ENCODE assay signal across 22 mouse cellular contexts in genomic region chr4:150821381-150821780, GRCm38 (mm10). TPM values are rescaled to one million over a fixed set of nuclear protein-coding genes. Genes with fewer than 3 reads are reported as not detected.
DNase-seq lines count a peak whose midpoint lies in the region; ATAC-seq and TF ChIP-seq lines count a peak whose summit lies in the region.
"Had no signal": no experiment of that assay in that cellular context is flagged by ENCODE, and none has a peak within 500 bp of the region (broad histone marks: within the 10 kb centered on the region; RNA-seq: fewer than 3 reads in every experiment).

No protein-coding gene starts in this region.

- no peak for DNase-seq in kidney, adult 2 months
- DNase-seq in NIH3T3 (ENCODE audit: low read depth): peak; percentile 20
- DNase-seq in R1 (ENCODE audit: low read depth, low spot score): peak; percentile 26
- DNase-seq in lung, postnatal 10 days: peak; percentile 53
- DNase-seq in layer of hippocampus, postnatal 25 days (ENCODE audit: extremely low spot score in 1 of 2, low spot score in 1 of 2): no peak
- no peak for DNase-seq in spleen, adult 18-20 months
- DNase-seq: adrenal gland, postnatal 14 days; cerebellum, adult 9-11 months; forebrain, postnatal 0 days; heart, adult 18-20 months; kidney, adult 11 months; kidney, postnatal 4 days; liver, embryonic 13.5 days; right cerebral cortex, postnatal 14 days; thymus, postnatal 14 days had no signal

- 38% methylated on average over 8 of the region's 8 CpGs for WGBS in kidney, embryonic 16.5 days
- 45% methylated on average over 8 of the region's 8 CpGs for WGBS in kidney, adult 2 months

- no peaks in the 10 kb centered on the region for H3K36me3 ChIP-seq in kidney, embryonic 16.5 days (ENCODE audit: insufficient read depth, low read length)
- H3K36me3 ChIP-seq in kidney, adult 2 months (ENCODE audit: control insufficient read depth, insufficient read depth, low read length): no peaks in the 10 kb centered on the region
- H3K36me3 ChIP-seq: embryonic facial prominence, embryonic 12.5 days; heart, embryonic 15.5 days; limb, embryonic 13.5 days; liver, embryonic 13.5 days; midbrain, embryonic 13.5 days; neural tube, embryonic 13.5 days had no signal

- H3K9ac ChIP-seq in kidney, embryonic 16.5 days (replicated peaks; ENCODE audit: low read length): no peak overlapping the region
- H3K9ac ChIP-seq: embryonic facial prominence, embryonic 12.5 days; forebrain, postnatal 0 days; heart, embryonic 15.5 days; limb, embryonic 13.5 days; liver, embryonic 13.5 days; midbrain, embryonic 13.5 days; neural tube, embryonic 13.5 days had no signal

- peaks cover 56% of the 10 kb centered on the region for H3K4me1 ChIP-seq in kidney, embryonic 16.5 days (ENCODE audit: insufficient read depth, low read length)
- H3K4me1 ChIP-seq in kidney, adult 2 months (ENCODE audit: control insufficient read depth, insufficient read depth, low read length): peaks cover 14% of the 10 kb centered on the region

- no peak for ATAC-seq in kidney, embryonic 16.5 days (ENCODE audit: low FRiP score, low TSS enrichment)
- ATAC-seq: forebrain, postnatal 0 days; midbrain, embryonic 13.5 days had no signal

- no peak for TF ChIP-seq CTCF in kidney, adult 2 months (conservative IDR thresholded peaks at IDR 0.05; ENCODE audit: insufficient read depth, insufficient read length, low read depth, low read length)

- no peaks in the 10 kb centered on the region for H3K27me3 ChIP-seq in kidney, embryonic 16.5 days (ENCODE audit: insufficient read depth, low read length)
- no peaks in the 10 kb centered on the region for H3K27me3 ChIP-seq in kidney, adult 2 months (replicated peaks; ENCODE audit: control insufficient read depth, insufficient read depth, low read length)
- H3K27me3 ChIP-seq: embryonic facial prominence, embryonic 12.5 days; limb, embryonic 13.5 days; liver, embryonic 13.5 days; midbrain, embryonic 13.5 days; neural tube, embryonic 13.5 days had no signal

- H3K9me3 ChIP-seq in kidney, embryonic 16.5 days (ENCODE audit: low read length): no peaks in the 10 kb centered on the region
- H3K9me3 ChIP-seq: embryonic facial prominence, embryonic 12.5 days; heart, embryonic 15.5 days; limb, embryonic 13.5 days; liver, embryonic 13.5 days; midbrain, embryonic 13.5 days; neural tube, embryonic 13.5 days had no signal

- no peak for TF ChIP-seq POLR2A in kidney, adult 2 months (IDR thresholded peaks at IDR 0.05; ENCODE audit: low read depth, low read length)

- no peak overlapping the region for H3K4me3 ChIP-seq in kidney, embryonic 16.5 days (ENCODE audit: low read length)
- H3K4me3 ChIP-seq in kidney, adult 2 months (ENCODE audit: insufficient read depth, low read depth, low read length): no peak overlapping the region
- H3K4me3 ChIP-seq: embryonic facial prominence, embryonic 12.5 days; erythroblast, embryonic 14.5 days; heart, embryonic 15.5 days; limb, embryonic 13.5 days; liver, embryonic 13.5 days; midbrain, embryonic 13.5 days; neural tube, embryonic 13.5 days had no signal

- 0 out of 2 replicates have a peak overlapping the region, but pooled peaks have one; percentile 2 for H3K27ac ChIP-seq in kidney, embryonic 16.5 days (ENCODE audit: low read length)
- H3K27ac ChIP-seq in kidney, adult 2 months (ENCODE audit: insufficient read depth, low read depth, low read length): no peak overlapping the region
- H3K27ac ChIP-seq: embryonic facial prominence, embryonic 12.5 days; heart, embryonic 15.5 days; limb, embryonic 13.5 days; liver, embryonic 13.5 days; midbrain, embryonic 13.5 days; neural tube, embryonic 13.5 days had no signal

- H3K4me2 ChIP-seq in kidney, embryonic 16.5 days (replicated peaks; ENCODE audit: low read depth, low read length): no peak overlapping the region
- H3K4me2 ChIP-seq: embryonic facial prominence, embryonic 12.5 days; heart, embryonic 15.5 days; limb, embryonic 13.5 days; liver, embryonic 13.5 days; midbrain, embryonic 13.5 days; neural tube, embryonic 13.5 days had no signal

RNA-seq across cellular contexts. Expression of gene Errfi1, which starts 32.3 kb away (rescaled TPM):
- polyA plus RNA-seq in kidney, embryonic 16.5 days (2015; fragmentation: Nextera tagmentation; extraction: Ambion mirVana): 32.8 and 33.4 TPM in 2 replicates
- polyA plus RNA-seq in kidney, adult 2 months (2012; rRNA removed): 230 TPM in 2 replicates
- 10 to 100 TPM; 37.2 to 43.4 TPM for total RNA-seq in layer of hippocampus, postnatal 25 days (2021)
- polyA plus RNA-seq: erythroblast, embryonic 14.5 days had no signal

Comparison
In these comparisons a context has a peak if more than half of its experiments do, and no peak if none do; other contexts are left out.
1. DNase-seq: peak in NIH3T3 (single experiment), R1 (single experiment) and lung, postnatal 10 days (single experiment); none in kidney, adult 2 months (single experiment), layer of hippocampus, postnatal 25 days (0 of 2) and spleen, adult 18-20 months (0 of 2).